Mouse (Mus musculus) adrenal gland, adult 8-10 months (tissue): ENCODE results near the gene Ankdd1b. TPM values are rescaled to one million over a fixed set of nuclear protein-coding genes. Genes with fewer than 3 reads are reported as not detected.

ENCODE experiments used
- DNase-seq: peaks from one replicate; pipeline ENCODE4 v3.0.0; 2022
- total RNA-seq, 4 experiments: library from RNA; stranded (reverse); gene quantifications; 2 replicates each; pipeline ENCODE4 v1.2.4; 2022

The Ankdd1b gene
- total RNA-seq, result 1 to 10 TPM in 2 of 4 experiments, under 1 TPM in 2; 0.62 to 1.2 (median 0.86) TPM

- no peak for DNase-seq
Measured at GRCm38 (mm10) chr13:96470957-96471356, at the start of gene Ankdd1b. TSS of gene Ankdd1b (minus strand) at chr13:96471198.

DNA sequence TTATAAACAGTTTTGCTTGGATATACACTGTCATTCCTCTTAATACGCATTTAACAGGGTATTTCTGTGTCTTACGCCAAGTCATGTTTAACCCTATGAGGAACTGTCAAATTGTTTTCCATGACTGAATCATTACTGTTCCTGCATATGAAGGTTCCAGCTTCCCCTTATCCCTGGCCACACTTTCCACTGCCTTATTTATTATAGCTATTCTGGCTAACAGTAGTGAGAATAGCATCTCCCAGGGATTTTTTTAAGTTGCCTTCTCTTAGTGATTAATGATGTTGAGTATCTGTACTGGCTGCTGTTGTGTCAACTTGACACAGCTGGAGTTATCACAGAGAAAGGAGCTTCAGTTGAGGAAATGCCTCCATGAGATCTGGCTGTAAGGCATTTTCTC is 46.3 kb upstream of the Ankdd1b start:
- no peak for DNase-seq

DNA sequence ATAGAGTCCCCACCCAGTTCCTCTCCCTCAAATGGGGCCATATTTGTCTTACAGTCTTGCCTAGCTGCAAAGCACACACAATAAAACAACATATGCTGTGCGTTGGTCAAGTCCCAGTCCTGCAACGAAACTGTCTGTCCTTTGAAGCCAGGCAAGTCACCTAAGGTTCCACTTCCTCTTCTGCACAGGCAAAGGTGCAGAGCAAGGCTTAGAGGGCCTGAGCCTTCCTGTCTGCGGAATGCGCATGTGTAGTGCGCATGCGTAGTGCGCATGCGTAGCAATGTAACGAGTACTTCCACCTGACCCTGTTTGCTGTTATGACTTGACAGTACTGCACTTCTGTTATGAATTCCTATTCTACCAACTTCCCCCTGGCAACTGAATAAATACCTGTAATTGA is 45.3 kb upstream of the Ankdd1b start:
- DNase-seq, result no peak

- DNase-seq, result no peak
Measured at GRCm38 (mm10) chr13:96514154-96514942, 43.4 kb upstream of the Ankdd1b start.

DNA sequence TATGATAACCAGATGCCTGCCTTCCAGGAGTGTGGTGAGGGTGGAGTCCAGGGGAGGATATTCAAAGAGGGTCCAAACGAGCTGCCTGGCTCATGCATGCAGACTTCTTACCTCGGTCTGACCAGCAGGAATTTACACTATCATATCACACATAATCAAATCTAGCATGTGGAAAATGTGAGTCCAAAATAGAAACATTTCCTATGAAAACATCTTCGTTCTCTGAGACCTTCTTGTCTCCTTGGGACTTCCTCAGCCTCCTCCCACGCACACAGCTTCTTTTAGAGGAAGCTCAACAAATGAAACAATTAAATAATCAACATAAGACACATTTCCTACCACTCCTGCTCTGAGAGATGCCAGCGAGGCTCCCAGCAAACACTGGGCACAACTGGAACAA is 40.9 kb upstream of the Ankdd1b start:
- no peak for DNase-seq

- no peak for DNase-seq
Measured at GRCm38 (mm10) chr13:96511262-96511661, 40.3 kb upstream of the Ankdd1b start.

- peak; percentile 54 for DNase-seq
Measured at GRCm38 (mm10) chr13:96510635-96511034, 39.6 kb upstream of the Ankdd1b start.

DNA sequence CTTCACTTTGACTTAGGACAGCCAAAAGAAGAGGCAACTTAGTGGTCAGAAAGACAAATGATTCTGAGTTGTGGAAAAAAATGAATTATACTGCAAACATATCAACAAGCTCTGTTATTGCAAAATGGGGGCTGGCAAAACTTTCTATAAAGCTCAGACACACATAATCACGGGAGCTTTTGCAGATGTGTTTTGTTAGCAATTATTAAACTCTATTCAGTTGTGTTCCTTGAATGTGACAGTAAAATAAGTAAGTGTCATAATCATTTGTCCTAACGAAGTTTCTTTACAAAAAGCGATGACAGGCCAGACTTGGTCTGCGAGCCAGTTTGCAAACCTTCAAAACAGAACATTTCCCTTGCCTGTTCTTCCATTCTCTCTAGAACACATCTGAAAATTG is 36.5 kb upstream of the Ankdd1b start:
- DNase-seq, result no peak

DNA sequence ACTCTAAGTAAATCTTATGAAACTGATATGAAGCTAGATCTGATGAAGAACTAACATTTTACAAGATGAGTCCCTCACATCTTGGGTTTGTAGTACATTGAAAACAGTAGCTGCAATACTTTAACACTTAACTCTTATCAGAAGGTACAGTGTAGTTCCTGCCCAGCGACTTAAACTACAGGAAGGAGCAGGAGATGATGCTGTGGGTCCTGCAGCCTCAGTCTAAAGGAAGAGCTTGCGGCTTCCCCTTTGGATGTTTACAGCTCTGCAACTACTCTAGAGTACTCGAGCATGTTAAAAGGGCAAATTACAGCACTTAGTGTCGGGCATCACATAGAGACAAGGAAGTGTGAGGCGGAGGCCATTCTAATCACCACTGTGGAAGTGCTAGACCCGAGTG is 35.3 kb upstream of the Ankdd1b start:
- DNase-seq, result no peak

- DNase-seq, result no peak
Measured at GRCm38 (mm10) chr13:96505661-96506060, 34.7 kb upstream of the Ankdd1b start.

DNA sequence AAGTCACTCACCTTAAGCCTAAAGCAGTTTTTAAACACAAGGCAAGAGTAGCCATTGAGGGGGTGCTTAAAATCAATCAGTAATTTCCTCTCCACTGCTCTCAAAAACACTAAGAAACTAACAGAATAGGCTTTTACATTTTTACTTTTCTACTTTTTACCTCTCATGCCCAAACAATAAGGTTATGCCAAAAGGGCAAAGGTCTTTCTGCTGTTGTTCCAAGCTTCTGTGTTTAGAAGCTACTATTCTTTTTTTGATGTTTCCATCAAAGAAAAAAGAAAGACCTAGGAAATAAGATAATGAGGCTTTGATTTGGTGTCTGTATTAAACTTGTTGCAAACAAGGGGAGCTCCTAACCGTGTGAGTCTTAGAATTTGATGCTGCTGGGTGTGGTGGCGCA is 28.9 kb upstream of the Ankdd1b start:
- no peak for DNase-seq

- DNase-seq, result no peak
Measured at GRCm38 (mm10) chr13:96496630-96497029, 25.6 kb upstream of the Ankdd1b start.

- no peak for DNase-seq
Measured at GRCm38 (mm10) chr13:96490433-96490832, 19.4 kb upstream of the Ankdd1b start, which contains the start of gene Gm17622. TSS of gene Gm17622 (plus strand) at chr13:96490733.

- DNase-seq, result peak; percentile 54
Measured at GRCm38 (mm10) chr13:96487968-96488367, 17.0 kb upstream of the Ankdd1b start.

DNA sequence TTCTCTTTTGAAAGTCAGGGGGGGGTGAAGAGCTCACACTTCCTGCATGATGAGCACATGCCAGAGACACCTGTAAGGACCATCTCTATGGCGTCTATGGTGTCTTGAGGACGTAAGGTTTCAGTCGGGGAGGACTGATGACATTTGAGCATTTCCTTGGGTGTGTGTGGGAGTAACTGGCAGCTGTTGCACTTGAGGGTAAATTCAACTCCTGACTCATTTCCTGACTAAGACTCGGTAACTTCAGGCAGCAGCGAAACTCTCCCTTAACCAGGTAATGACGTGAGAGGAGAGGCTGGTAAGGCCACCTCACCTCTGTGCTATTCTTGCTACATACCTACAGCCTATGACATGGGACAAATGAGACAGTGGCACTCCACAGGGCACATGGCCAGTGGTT is 16.2 kb upstream of the Ankdd1b start:
- DNase-seq, result no peak

DNA sequence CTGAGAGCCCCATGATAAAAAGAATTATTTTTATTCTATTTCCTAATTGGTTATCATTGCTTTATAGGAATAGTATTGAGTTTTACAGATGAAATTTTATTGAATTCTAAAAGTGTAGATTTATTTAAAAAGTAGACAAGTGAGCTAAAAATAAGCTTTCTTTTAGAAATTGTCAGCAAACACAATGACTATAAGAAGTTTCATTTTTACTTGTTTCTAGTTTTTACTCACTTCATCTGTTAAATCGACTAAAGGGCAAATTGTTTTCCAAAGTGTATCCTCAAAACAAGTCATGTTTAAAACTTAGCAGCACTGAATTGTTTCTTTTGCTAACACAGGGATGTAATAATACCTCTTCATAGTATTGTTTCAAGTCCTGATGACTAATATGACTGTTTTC is 8.0 kb upstream of the Ankdd1b start:
- no peak for DNase-seq

DNA sequence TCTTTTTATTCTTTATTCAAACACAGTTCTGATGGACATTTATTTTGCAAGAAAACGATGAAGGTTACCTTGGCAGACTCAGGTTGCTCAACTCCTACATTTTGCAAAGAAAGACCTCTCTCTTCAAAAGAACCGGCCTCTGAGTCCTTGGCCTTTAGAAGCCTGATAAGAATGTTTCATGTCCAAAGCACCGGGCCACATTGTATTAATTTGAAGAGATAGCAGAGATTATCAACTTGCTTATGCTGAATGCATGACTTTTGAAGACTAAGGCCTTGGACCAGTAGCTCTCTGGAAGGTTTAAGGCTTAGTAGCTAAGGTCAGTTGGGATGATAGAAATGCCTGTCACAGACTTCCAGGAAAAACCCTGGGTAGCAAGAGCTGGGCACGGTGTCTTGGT is 6.2 kb upstream of the Ankdd1b start:
- DNase-seq, result peak; percentile 67

DNA sequence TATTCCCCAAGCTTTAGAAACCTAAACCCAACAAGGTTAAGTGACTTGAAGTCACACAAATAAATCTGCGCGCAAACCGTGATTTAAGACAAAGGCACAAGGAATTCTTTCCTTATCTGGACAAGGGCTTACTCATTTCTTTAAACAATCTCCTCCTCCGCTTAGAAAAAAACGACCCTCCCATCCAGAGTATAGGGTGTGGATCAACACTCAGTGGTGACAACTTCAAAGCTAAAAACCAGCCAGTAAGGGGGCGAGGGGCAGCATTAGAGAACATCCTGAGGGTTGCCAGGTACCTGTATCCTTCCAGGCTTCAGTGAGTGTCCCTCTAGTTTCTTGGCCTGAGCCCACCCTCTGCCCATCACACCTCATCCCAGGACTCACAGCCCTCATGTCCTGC is 442 bp downstream of the Ankdd1b start:
- DNase-seq, result no peak

GRCm38 (mm10) chr13:96468678-96469077 is 2.3 kb downstream of the Ankdd1b start:
- DNase-seq, result no peak

DNA sequence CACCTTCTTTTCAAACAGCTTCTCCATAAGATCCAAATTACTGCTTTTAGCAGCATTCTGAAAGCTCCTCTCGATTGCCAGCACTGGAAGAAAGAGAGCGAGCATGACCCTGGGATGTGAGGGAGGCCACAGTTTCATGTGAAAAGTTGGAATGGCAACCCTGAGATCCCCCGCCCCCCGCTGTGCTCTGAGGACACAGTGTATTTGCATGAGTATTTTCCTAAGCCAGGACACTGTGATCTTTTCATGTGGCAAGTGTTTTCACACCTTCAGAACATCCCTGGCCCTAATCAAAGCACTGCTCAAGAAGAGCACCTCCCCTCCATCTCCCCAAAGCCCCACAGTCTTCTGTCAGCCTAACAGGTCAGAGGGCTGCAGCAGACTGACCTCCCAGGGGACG is 5.7 kb downstream of the Ankdd1b start:
- no peak for DNase-seq

GRCm38 (mm10) chr13:96462644-96463043 is 8.4 kb downstream of the Ankdd1b start:
- no peak for DNase-seq

DNA sequence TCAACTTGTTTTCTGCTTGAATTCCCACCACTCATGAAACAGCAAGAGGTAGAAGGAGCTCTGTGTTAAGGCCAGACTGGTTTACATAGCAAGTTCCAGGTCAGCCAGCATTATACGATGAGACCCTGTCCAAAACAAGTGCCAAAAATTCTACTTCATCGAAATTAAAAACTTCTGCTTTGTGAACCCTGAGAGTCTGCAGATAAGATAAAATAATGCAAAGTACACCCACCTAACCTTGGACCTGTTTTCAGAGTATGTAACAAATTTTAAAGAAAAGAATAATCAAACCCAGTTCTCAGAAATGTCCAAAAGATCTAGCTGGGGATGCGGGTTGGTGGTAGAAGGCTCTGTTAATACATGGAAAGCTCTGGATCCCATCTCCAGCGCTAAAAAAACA is 12.4 kb downstream of the Ankdd1b start:
- no peak for DNase-seq

DNA sequence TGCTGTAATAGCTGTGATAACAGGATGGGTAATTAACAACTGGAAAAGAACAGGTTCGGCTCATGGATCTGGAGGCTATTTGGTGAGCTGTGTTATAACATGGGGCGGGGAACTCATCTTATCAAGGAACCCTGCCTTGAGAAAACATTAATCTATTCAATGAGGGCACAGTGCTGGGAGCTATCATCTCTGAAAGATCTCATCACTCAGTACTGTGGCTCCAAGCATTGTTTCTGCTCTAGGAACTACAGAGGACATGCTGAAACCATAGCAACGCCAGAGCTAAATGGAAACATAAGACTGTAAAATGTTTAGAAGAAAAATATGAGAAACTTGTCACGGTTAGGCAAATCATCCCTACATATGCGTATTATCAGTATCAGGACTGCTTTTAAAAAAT is 13.0 kb downstream of the Ankdd1b start:
- DNase-seq, result no peak

GRCm38 (mm10) chr13:96457566-96457965 is 13.4 kb downstream of the Ankdd1b start:
- no peak for DNase-seq

DNA sequence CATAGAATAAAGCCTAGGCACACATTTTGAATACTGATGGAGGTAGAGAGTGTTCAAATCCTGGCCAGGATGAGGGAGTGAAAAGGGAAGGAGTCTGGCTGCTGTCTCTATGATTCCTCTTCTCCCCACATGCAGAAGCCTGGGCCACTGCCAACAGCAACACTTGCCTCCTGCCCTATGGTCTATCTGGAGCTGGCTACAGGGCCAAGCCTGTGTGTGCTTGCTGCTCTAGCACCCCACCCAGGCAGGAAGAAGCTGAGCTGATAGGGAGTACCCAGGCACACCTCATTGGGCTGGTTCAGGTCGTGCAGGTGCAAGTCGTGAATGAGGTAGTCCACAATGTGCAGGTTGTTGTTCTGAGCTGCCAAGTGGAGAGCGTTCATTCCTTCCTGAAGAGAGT is 16.7 kb downstream of the Ankdd1b start:
- DNase-seq, result no peak
